In the genomic region with DNA sequence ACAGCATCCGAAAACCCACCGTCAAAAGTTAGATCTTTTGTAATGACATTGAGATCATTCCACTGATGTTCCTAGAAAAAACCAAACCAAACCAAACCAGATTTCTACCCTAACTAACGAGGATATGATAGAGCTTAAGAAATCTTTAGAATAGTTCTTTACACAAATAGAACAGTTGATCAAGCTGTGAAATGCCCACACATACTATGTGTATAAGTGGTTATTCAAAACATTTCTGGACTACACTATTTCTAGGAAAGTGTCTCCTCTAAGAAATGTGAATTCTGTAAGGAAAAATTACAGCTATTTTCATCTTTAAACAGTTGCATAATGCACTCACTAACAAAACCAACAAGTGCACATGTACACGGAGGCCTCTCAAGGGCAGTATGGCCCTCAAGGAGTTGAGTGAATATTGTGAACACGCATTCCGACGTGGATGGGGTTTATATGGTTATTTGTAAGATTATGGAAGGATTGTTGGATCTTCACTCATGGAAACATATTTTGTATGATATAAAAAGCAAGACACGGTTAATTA, we compare ENCODE assay signal across 24 mouse cellular contexts. TPM values are rescaled to one million over a fixed set of nuclear protein-coding genes. Genes with fewer than 3 reads are reported as not detected.
"Had no signal": no experiment of that assay in that cellular context is flagged by ENCODE, and none has a peak within 500 bp of the region (broad histone marks: within the 10 kb centered on the region; RNA-seq: fewer than 3 reads in every experiment).

No protein-coding gene starts in this region.

- H3K27me3 ChIP-seq: neural tube, embryonic 13.5 days; neural tube, embryonic 15.5 days; stomach, embryonic 15.5 days had no signal

- H3K4me3 ChIP-seq: neural tube, embryonic 13.5 days; neural tube, embryonic 15.5 days; stomach, embryonic 15.5 days had no signal

- H3K27ac ChIP-seq: neural tube, embryonic 13.5 days; neural tube, embryonic 15.5 days had no signal

- DNase-seq: retina, postnatal 1 day; right cerebral cortex, adult 18-20 months; right cerebral cortex, postnatal 14 days; right cerebral cortex, postnatal 25 days; right cerebral cortex, postnatal 4 days; spleen, adult 18-20 months; thymus, adult 18-20 months; thymus, adult 2 months; thymus, postnatal 14 days; thymus, postnatal 25 days; thymus, postnatal 36 days; thymus, postnatal 4 days had no signal

- H3K4me2 ChIP-seq: neural tube, embryonic 13.5 days; neural tube, embryonic 15.5 days; stomach, embryonic 15.5 days had no signal

- H3K9ac ChIP-seq: neural tube, embryonic 13.5 days; neural tube, embryonic 15.5 days; stomach, embryonic 15.5 days had no signal

- H3K9me3 ChIP-seq: neural tube, embryonic 13.5 days; neural tube, embryonic 15.5 days; stomach, embryonic 15.5 days had no signal

- H3K36me3 ChIP-seq: neural tube, embryonic 13.5 days; neural tube, embryonic 15.5 days; stomach, embryonic 15.5 days had no signal

RNA-seq across cellular contexts. Expression of gene 4930432M17Rik, which starts 22.3 kb away (rescaled TPM):
- polyA plus RNA-seq: neural tube, embryonic 13.5 days; neural tube, embryonic 14.5 days; neural tube, embryonic 15.5 days; small intestine, adult 2 months; spleen, adult 2 months; stomach, embryonic 14.5 days; stomach, embryonic 15.5 days; stomach, embryonic 16.5 days; stomach, postnatal 0 days; testis, adult 2 months; thymus, adult 2 months; thymus, postnatal 0 days; urinary bladder, adult 2 months had no signal
